Mouse (Mus musculus) lung, embryonic 14.5 days (tissue): Measurements from ENCODE around the gene Sh3bp5. TPM values are rescaled to one million over a fixed set of nuclear protein-coding genes. Genes with fewer than 3 reads are reported as not detected.
A peak's percentile ranks its signal among the peaks of the same experiment; 100 is the strongest.

Source experiments
- ATAC-seq: fragments of 200-750 bp; cut with Nextera tagmentation; 2 replicates; pipeline ENCODE4 v1.8.0; 2017; ENCODE audit warnings: mild to moderate bottlenecking, moderate TSS enrichment, moderate library complexity; ENCODE audit not compliant: insufficient read depth
- DNase-seq: peaks from one replicate; pipeline ENCODE4 v3.0.0-alpha.2; 2015
- H3K27ac ChIP-seq: fragments of 300-500 bp; sonication (generic); 2 replicates; pipeline ENCODE4 v1.5.1; 2014; ENCODE audit warnings: low read depth, mild to moderate bottlenecking, moderate library complexity
- H3K27me3 ChIP-seq: fragments of 300-500 bp; sonication (generic); 2 replicates; pipeline ENCODE4 v1.6.1; 2014; ENCODE audit warnings: low read length, control low read depth; ENCODE audit not compliant: insufficient read depth
- H3K36me3 ChIP-seq: fragments of 300-500 bp; sonication (generic); 2 replicates; pipeline ENCODE4 v1.6.1; 2014; ENCODE audit warnings: control low read depth; ENCODE audit not compliant: insufficient read depth
- H3K4me1 ChIP-seq: fragments of 300-500 bp; sonication (generic); 2 replicates; pipeline ENCODE4 v1.6.1; 2014; ENCODE audit warnings: antibody characterized with exemption, control low read depth; ENCODE audit not compliant: insufficient read depth
- H3K4me2 ChIP-seq: fragments of 300-500 bp; sonication (generic); 2 replicates; pipeline ENCODE4 v1.6.1; 2014; ENCODE audit warnings: mild to moderate bottlenecking
- H3K4me3 ChIP-seq: fragments of 300-500 bp; sonication (generic); 2 replicates; pipeline ENCODE4 v1.5.1; 2014; ENCODE audit warnings: low read depth, low read length
- H3K9ac ChIP-seq: fragments of 300-500 bp; sonication (generic); 2 replicates; pipeline ENCODE4 v1.6.1; 2014
- H3K9me3 ChIP-seq: fragments of 300-500 bp; sonication (generic); 2 replicates; pipeline ENCODE4 v1.6.1; 2016; ENCODE audit warnings: low read depth, low read length, control low read depth
- CTCF ChIP-seq: IDR thresholded peaks from 2 replicates; pipeline ENCODE4 v1.5.1; 2016; ENCODE audit warnings: antibody characterized with exemption, low read depth
- WGBS: fragments of 180-500 bp; shearing (Covaris S2); extraction: QIAGEN DNeasy Blood & Tissue Kit; methylation state at CpG from one replicate; pipeline ENCODE4 v1.1.7; 2014; 5-methylcytosine and 5-hydroxymethylcytosine counted together
- polyA plus RNA-seq: library from polyadenylated mRNA; unstranded; fragments of >200 nt; fragmentation: Nextera tagmentation; extraction: Ambion mirVana; gene quantifications from 2 replicates; pipeline ENCODE4 v1.2.1, GENCODE M21; 2014

Gene Sh3bp5
- polyA plus RNA-seq, 1 experiment from 2014 or later, result 14.8 TPM

DNA sequence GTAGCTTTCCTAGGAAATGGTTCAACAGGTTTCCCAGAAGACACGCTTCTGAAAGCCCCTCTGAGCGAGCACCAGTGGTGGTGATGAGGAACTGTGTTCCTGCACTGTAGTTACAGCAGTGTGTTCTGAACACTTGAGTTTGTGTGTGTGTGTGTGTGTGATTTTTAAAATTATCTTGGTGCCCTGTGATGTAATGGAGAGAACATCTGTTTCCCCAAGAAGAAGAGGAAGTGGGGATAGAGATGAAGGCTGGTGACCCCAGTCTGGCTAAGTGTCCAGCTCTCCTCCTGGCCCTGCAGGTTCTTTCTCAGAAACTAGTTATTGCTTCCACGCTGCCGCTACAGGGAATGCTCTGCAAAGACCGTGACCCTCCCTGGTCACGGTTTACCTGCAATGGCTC is 61.5 kb downstream of the Sh3bp5 start:
- DNase-seq, result no peak
- no peak for ATAC-seq
- Histone ChIP-seq H3K4me2 (no peak overlapping the region), H3K4me3 (no peak overlapping the region), H3K36me3 (peaks cover 92% of the 10 kb centered on the region), H3K9ac (no peak overlapping the region), H3K4me1 (no peaks in the 10 kb centered on the region), H3K27ac (no peak overlapping the region), H3K9me3 (no peaks in the 10 kb centered on the region), H3K27me3 (no peaks in the 10 kb centered on the region)
- no peak for TF ChIP-seq CTCF
- WGBS, result 92% methylated on average over 6 of the region's 6 CpGs

DNA sequence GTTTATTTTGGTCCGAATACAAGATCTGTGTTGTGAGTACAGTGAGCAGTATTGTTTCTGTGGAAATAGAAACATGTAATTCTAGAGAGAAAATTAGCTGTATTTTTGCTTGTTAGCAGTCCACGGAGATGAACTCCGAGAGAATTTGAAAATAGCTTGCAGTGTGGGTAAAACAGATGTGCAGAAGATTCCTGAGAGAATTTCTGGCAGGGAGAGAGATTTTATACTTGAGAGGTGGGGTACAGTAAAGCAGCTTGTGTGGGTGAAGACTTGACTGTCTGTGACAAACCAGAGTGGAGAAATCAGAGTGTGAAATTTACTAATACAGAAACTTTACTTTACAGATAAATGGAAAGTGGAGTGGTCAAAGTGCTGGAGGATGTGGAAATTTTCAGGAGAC is 66.5 kb downstream of the Sh3bp5 start:
- Histone ChIP-seq H3K9me3 (no peaks in the 10 kb centered on the region), H3K4me3 (no peak overlapping the region), H3K36me3 (peaks cover 87% of the 10 kb centered on the region), H3K9ac (no peak overlapping the region), H3K4me1 (no peaks in the 10 kb centered on the region), H3K27me3 (no peaks in the 10 kb centered on the region), H3K27ac (no peak overlapping the region), H3K4me2 (no peak overlapping the region)
- TF ChIP-seq CTCF, result no peak
- DNase-seq (no peak), ATAC-seq (no peak)
- 88% methylated on average over 3 of the region's 3 CpGs for WGBS

DNA sequence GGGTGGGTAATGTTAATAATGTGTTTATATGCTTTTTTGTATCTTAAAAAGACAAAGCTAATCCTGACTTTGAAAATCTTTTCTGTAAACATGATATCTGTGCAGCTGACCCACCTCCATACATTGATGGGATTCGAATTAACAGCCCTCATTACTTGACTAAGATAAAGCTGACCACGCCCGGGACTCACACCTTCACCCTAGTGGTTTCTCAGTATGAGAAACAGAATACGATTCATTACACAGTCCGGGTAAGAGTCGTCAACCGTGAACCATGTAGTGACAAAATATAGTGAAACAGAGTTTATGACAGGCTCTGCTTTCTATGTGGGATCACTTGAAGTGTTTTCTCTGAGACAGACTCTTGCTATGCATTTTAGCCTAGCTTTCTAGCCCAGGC is 67.9 kb downstream of the Sh3bp5 start:
- Histone ChIP-seq H3K9ac (no peak overlapping the region), H3K4me3 (no peak overlapping the region), H3K4me2 (no peak overlapping the region), H3K27me3 (no peaks in the 10 kb centered on the region), H3K27ac (no peak overlapping the region), H3K4me1 (no peaks in the 10 kb centered on the region), H3K9me3 (no peaks in the 10 kb centered on the region), H3K36me3 (peaks cover 82% of the 10 kb centered on the region)
- DNase-seq, result no peak
- 87% methylated on average over 7 of the region's 7 CpGs for WGBS
- ATAC-seq, result no peak
- TF ChIP-seq CTCF, result no peak

DNA sequence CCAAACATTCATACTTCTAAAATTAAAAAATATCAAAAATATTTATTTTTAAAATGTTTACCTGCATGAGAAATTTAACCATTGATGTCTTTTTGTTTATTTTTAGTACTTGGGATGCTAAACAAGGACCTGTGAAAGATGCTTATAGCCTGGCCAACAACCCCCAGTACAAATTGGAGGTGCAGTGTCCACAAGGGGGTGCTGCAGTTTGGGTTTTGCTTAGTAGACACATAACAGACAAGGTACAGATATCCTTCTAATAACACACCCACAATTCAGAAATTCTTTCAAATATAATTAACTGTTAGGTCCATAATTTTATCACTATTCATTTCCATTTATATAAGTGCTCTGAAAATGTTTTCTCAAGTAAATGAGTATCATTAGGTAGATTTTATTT is 70.5 kb downstream of the Sh3bp5 start:
- no peak overlapping the region for H3K9ac ChIP-seq
- TF ChIP-seq CTCF, result peak; percentile 68
- ATAC-seq (no peak), DNase-seq (peak; percentile 85)
- no peak overlapping the region for H3K27ac ChIP-seq
- peaks cover 82% of the 10 kb centered on the region for H3K36me3 ChIP-seq
- no peaks in the 10 kb centered on the region for H3K4me1 ChIP-seq
- no peak overlapping the region for H3K4me2 ChIP-seq
- no peaks in the 10 kb centered on the region for H3K9me3 ChIP-seq
- no peak overlapping the region for H3K4me3 ChIP-seq
- H3K27me3 ChIP-seq, result no peaks in the 10 kb centered on the region

DNA sequence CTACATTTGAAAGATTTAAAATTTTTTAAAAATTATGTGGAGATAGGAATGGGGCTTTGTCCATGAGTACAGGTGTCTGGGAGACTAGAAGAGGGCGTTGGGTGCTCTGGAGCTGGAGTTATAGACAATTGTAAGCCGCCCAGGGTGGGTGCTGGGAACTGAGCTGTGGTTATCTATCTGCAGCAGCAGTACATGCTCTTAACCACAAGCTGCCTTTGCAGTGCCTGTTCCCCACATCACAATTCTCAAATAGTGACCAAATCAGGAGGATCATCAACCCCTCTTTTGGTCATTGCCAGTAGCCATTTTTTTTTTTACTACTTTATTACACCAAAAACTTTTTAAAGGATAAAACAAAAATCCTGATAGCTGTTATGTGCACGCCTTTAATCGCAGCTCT is 71.3 kb downstream of the Sh3bp5 start:
- TF ChIP-seq CTCF, result no peak
- H3K27me3 ChIP-seq, result no peaks in the 10 kb centered on the region
- 93% methylated on average over 4 of the region's 4 CpGs for WGBS
- H3K9me3 ChIP-seq, result no peaks in the 10 kb centered on the region
- no peak overlapping the region for H3K4me2 ChIP-seq
- H3K36me3 ChIP-seq, result peaks cover 79% of the 10 kb centered on the region
- H3K27ac ChIP-seq, result no peak overlapping the region
- no peak for DNase-seq
- H3K4me3 ChIP-seq, result no peak overlapping the region
- no peaks in the 10 kb centered on the region for H3K4me1 ChIP-seq
- no peak for ATAC-seq
- no peak overlapping the region for H3K9ac ChIP-seq

DNA sequence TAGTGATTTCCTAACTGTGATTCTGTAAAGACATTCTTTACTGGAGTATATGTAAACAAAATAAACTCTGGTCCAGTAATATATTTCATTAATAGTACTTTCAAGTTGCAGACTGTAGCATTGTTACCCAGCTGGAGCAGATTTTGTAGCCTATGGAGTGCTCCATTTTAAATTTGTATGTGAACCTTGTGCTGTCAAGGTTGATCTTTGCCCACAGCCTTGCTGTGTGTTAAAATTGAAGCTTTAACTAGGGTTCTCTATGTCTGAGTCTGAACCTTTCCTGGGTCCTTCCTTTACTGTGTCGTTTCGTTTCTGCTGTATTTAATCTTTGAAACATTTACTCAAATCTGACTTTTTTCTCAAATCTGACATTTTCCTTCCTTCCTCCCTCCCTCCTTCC is 73.6 kb downstream of the Sh3bp5 start:
- Histone ChIP-seq H3K36me3 (peaks cover 70% of the 10 kb centered on the region), H3K27me3 (no peaks in the 10 kb centered on the region), H3K27ac (no peak overlapping the region), H3K9ac (no peak overlapping the region), H3K4me3 (no peak overlapping the region), H3K4me2 (no peak overlapping the region), H3K9me3 (no peaks in the 10 kb centered on the region), H3K4me1 (no peaks in the 10 kb centered on the region)
- DNase-seq (no peak), ATAC-seq (no peak)
- WGBS, result 87% methylated on average over 2 of the region's 2 CpGs
- no peak for TF ChIP-seq CTCF

DNA sequence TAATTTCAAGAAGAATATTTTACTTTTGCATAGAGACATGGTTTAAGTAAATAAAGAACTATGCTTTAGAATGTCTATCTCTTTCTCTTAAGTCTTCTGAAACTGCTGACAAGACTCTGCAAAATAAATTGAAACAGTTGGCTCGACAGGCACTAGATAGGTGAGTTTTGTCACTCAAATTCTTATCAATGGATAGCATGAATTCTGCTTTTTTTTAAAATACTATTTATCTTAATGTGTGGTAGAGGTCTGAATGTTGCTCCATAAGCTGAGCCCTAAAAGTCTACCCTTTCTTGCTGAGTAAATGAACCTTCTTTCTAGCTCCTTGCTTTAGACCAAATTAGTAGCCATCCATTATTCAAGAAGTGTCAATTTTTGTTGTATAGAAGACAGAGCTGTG is 90.5 kb downstream of the Sh3bp5 start:
- H3K36me3 ChIP-seq, result peaks cover 48% of the 10 kb centered on the region
- DNase-seq, result no peak

DNA sequence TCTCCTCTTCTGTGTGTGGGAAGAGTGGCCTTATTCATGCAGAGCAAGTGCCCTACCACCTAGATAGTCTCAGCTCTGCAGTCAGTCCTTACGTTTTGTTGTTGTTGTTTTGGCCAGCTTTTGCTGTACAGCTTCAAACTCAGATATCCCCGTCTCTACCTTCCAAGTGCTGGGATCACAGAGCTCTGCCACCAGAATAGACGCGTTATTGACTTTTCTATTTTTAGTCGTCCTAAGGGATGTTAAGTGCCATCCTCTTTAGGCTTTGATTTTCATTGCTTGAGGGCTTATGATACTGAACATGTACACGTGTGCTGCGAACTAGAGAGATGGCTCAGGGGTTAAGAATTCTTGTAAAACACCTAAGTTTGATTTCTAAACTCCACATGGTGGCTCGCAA is 92.6 kb downstream of the Sh3bp5 start:
- Histone ChIP-seq H3K4me1 (no peaks in the 10 kb centered on the region), H3K27ac (no peak overlapping the region), H3K4me2 (no peak overlapping the region), H3K27me3 (no peaks in the 10 kb centered on the region), H3K9me3 (no peaks in the 10 kb centered on the region), H3K4me3 (no peak overlapping the region), H3K36me3 (peaks cover 40% of the 10 kb centered on the region), H3K9ac (no peak overlapping the region)
- DNase-seq, result no peak
- no peak for TF ChIP-seq CTCF
- 71% methylated on average over 8 of the region's 8 CpGs for WGBS
- ATAC-seq, result no peak

More for the DNA sequence above, 90.5 kb downstream of the Sh3bp5 start:
- WGBS, result 84% methylated on average over 1 of the region's 1 CpGs
- H3K9ac ChIP-seq, result no peak overlapping the region
- TF ChIP-seq CTCF, result no peak
- H3K4me1 ChIP-seq, result no peaks in the 10 kb centered on the region
- no peak for ATAC-seq
- H3K27ac ChIP-seq, result no peak overlapping the region
- H3K4me3 ChIP-seq, result no peak overlapping the region
- H3K27me3 ChIP-seq, result no peaks in the 10 kb centered on the region
- H3K9me3 ChIP-seq, result no peaks in the 10 kb centered on the region
- no peak overlapping the region for H3K4me2 ChIP-seq
